In genomic region chr1:36100371-36100770, GRCm38 (mm10) we compare ENCODE assay signal across 16 mouse cellular contexts.
"Had no signal": no experiment of that assay in that cellular context is flagged by ENCODE, and none has a peak within 500 bp of the region (broad histone marks: within the 10 kb centered on the region; RNA-seq: fewer than 3 reads in every experiment).

No protein-coding gene starts in this region.

- H3K9ac ChIP-seq: lung, embryonic 14.5 days; midbrain, embryonic 12.5 days; neural tube, embryonic 13.5 days; neural tube, embryonic 15.5 days had no signal

- DNase-seq: lung, adult 18-20 months; lung, embryonic 14.5 days; lung, postnatal 10 days; lung, postnatal 4 days; midbrain, embryonic 14.5 days; retina, postnatal 1 day; right cerebral cortex, postnatal 14 days; thymus, adult 18-20 months; thymus, postnatal 14 days; thymus, postnatal 36 days had no signal

- H3K4me2 ChIP-seq: lung, embryonic 14.5 days; midbrain, embryonic 12.5 days; neural tube, embryonic 13.5 days; neural tube, embryonic 15.5 days had no signal

- H3K27ac ChIP-seq: midbrain, embryonic 10.5 days; midbrain, embryonic 12.5 days; neural tube, embryonic 13.5 days; neural tube, embryonic 15.5 days had no signal

- H3K27me3 ChIP-seq: midbrain, embryonic 12.5 days; neural tube, embryonic 13.5 days; neural tube, embryonic 15.5 days had no signal

- H3K4me1 ChIP-seq: midbrain, embryonic 10.5 days; midbrain, embryonic 12.5 days had no signal

- H3K9me3 ChIP-seq: midbrain, embryonic 10.5 days; midbrain, embryonic 12.5 days; neural tube, embryonic 13.5 days; neural tube, embryonic 15.5 days had no signal

- H3K4me3 ChIP-seq: midbrain, embryonic 10.5 days; midbrain, embryonic 12.5 days; myocyte; neural tube, embryonic 13.5 days; neural tube, embryonic 15.5 days had no signal

- ATAC-seq: midbrain, embryonic 16.5 days had no signal
